Mouse (Mus musculus): ENCODE measurements around the gene Enpp1.

Enpp1 gene

GRCm38 (mm10) chr10:24711480-24712366 is at the start of gene Enpp1:
Gene Enpp1, minus strand, starts transcription at chr10:24712159.
- DNase-seq (ENCODE audit: low spot score), result peak; percentile 72

GRCm38 (mm10) chr10:24758326-24758915 is 46.5 kb upstream of the Enpp1 start:
- no peak for DNase-seq (ENCODE audit: low spot score)

GRCm38 (mm10) chr10:24754874-24755540 is 43.0 kb upstream of the Enpp1 start:
- DNase-seq (ENCODE audit: low spot score), result no peak

GRCm38 (mm10) chr10:24754251-24754835 is 42.4 kb upstream of the Enpp1 start:
- DNase-seq (ENCODE audit: low spot score), result no peak

GRCm38 (mm10) chr10:24753536-24754250 is 41.7 kb upstream of the Enpp1 start:
- DNase-seq (ENCODE audit: low spot score), result no peak

- DNase-seq (ENCODE audit: low spot score), result no peak
These were observed 31.1 kb upstream of the Enpp1 start for GRCm38 (mm10) chr10:24742950-24743487.

- no peak for DNase-seq (ENCODE audit: low spot score)
These were observed 29.6 kb upstream of the Enpp1 start for GRCm38 (mm10) chr10:24741229-24742198.

GRCm38 (mm10) chr10:24739171-24739570 is 27.2 kb upstream of the Enpp1 start:
- DNase-seq (ENCODE audit: low spot score), result no peak

GRCm38 (mm10) chr10:24738456-24738855 is 26.5 kb upstream of the Enpp1 start:
- no peak for DNase-seq (ENCODE audit: low spot score)

GRCm38 (mm10) chr10:24735027-24735777 is 23.2 kb upstream of the Enpp1 start:
- DNase-seq (ENCODE audit: low spot score), result no peak

- no peak for DNase-seq (ENCODE audit: low spot score)
These were observed 15.5 kb upstream of the Enpp1 start for GRCm38 (mm10) chr10:24727478-24727877.

- no peak for DNase-seq (ENCODE audit: low spot score)
These were observed 13.2 kb upstream of the Enpp1 start for GRCm38 (mm10) chr10:24725197-24725596.

GRCm38 (mm10) chr10:24721841-24722240 is 9.9 kb upstream of the Enpp1 start:
- DNase-seq (ENCODE audit: low spot score), result no peak

GRCm38 (mm10) chr10:24719383-24719782 is 7.4 kb upstream of the Enpp1 start:
- no peak for DNase-seq (ENCODE audit: low spot score)

- DNase-seq (ENCODE audit: low spot score), result no peak
These were observed 6.8 kb upstream of the Enpp1 start for GRCm38 (mm10) chr10:24718720-24719119.

GRCm38 (mm10) chr10:24718058-24718457 is 6.1 kb upstream of the Enpp1 start:
- DNase-seq (ENCODE audit: low spot score), result no peak

GRCm38 (mm10) chr10:24716232-24716631 is 4.3 kb upstream of the Enpp1 start:
- no peak for DNase-seq (ENCODE audit: low spot score)

GRCm38 (mm10) chr10:24712901-24713300 is 942 bp upstream of the Enpp1 start:
- no peak for DNase-seq (ENCODE audit: low spot score)

GRCm38 (mm10) chr10:24712367-24712761 is 405 bp upstream of the Enpp1 start:
- no peak for DNase-seq (ENCODE audit: low spot score)

- no peak for DNase-seq (ENCODE audit: low spot score)
These were observed 888 bp downstream of the Enpp1 start for GRCm38 (mm10) chr10:24711071-24711470.
